Mouse (Mus musculus) B cell, adult 2 months (primary cell): ENCODE data around the gene 4930523C07Rik.

Source experiments
- DNase-seq, 2 experiments: peaks; one replicate each; pipeline ENCODE4 v3.0.0; 2022

The 4930523C07Rik gene

GRCm38 (mm10) chr1:160044237-160045021 is at the start of gene 4930523C07Rik:
TSS of gene 4930523C07Rik (plus strand) at chr1:160044382.
- DNase-seq, result peak; percentile 86 to 87

- DNase-seq, result no peak
Observed at GRCm38 (mm10) chr1:159997329-159997728, 46.9 kb upstream of the 4930523C07Rik start.

GRCm38 (mm10) chr1:159998349-159998748 is 45.8 kb upstream of the 4930523C07Rik start:
- peak; percentile 33 to 43 for DNase-seq

GRCm38 (mm10) chr1:159999232-159999631 is 45.0 kb upstream of the 4930523C07Rik start:
- peak in 1 of 2 experiments; percentile 30 for DNase-seq

- no peak for DNase-seq
Observed at GRCm38 (mm10) chr1:160005319-160005718, 38.9 kb upstream of the 4930523C07Rik start.

GRCm38 (mm10) chr1:160006919-160007588 is 37.1 kb upstream of the 4930523C07Rik start:
- DNase-seq, result no peak

- peak in 1 of 2 experiments; percentile 25 for DNase-seq
Observed at GRCm38 (mm10) chr1:160013042-160013441, 31.1 kb upstream of the 4930523C07Rik start.

- DNase-seq, result peak; percentile 63 to 64
Observed at GRCm38 (mm10) chr1:160024339-160024980, 19.7 kb upstream of the 4930523C07Rik start.

DNA sequence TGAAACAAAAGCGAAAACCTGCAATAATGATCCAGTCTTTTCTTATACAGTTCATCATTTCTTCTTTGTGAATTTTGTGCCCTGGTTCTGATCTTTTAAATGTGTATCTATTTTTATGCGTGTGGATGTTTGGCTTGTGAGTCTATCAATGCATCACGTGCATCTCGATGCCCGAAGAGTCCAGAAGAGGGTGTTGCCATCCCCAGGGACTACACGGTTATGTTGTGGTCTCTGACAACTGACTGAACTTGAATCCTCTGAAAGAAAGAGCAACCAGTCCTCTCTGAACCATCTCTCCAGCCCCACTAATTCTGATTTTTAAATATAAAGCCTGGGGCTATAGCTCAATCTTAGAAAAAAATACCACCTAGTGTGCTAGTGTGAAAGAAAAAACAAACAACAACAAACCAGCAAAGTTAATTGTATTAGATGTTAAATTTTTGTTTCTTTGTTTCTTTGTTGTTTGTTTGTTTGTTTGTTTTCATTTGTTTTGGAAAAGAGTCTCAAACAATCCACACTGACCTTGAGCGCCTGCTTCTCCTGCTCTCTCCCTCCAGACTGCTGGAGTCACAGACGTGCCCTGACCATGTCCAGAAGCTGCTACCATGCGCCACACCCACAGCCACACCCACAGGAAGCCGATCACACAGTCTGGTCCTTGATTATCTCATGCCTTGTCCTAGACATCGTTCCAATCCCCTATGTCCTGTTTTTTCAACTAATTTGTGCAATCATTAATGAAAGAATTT is 18.9 kb upstream of the 4930523C07Rik start:
- DNase-seq, result peak; percentile 76 to 81

GRCm38 (mm10) chr1:160025895-160026255 is 18.3 kb upstream of the 4930523C07Rik start:
- no peak for DNase-seq

DNA sequence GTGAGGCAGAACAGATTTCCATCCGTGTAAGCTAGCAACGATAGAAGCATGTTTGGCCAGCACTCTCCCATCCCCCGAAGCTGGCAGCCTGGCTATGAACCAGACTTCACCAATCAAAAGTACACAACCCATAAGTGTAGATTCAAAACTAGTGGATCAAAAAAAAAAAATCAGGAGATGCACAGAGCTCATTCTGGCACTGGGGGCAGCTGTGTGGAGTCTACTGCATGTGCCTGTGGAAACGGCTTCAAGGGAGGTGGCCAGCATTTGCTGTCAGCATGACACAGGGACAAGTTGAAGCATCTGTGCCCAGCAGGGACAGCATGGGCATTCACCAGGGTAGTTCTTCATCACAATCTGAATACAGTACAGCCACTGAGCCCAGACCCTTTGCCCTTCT is 16.2 kb upstream of the 4930523C07Rik start:
- DNase-seq, result no peak

- no peak for DNase-seq
Observed at GRCm38 (mm10) chr1:160033948-160034598, 10.1 kb upstream of the 4930523C07Rik start.

- no peak for DNase-seq
Observed at GRCm38 (mm10) chr1:160035561-160035960, 8.6 kb upstream of the 4930523C07Rik start.

GRCm38 (mm10) chr1:160036996-160037521 is 7.1 kb upstream of the 4930523C07Rik start:
- no peak for DNase-seq

GRCm38 (mm10) chr1:160039951-160040645 is 4.1 kb upstream of the 4930523C07Rik start:
- no peak for DNase-seq

DNA sequence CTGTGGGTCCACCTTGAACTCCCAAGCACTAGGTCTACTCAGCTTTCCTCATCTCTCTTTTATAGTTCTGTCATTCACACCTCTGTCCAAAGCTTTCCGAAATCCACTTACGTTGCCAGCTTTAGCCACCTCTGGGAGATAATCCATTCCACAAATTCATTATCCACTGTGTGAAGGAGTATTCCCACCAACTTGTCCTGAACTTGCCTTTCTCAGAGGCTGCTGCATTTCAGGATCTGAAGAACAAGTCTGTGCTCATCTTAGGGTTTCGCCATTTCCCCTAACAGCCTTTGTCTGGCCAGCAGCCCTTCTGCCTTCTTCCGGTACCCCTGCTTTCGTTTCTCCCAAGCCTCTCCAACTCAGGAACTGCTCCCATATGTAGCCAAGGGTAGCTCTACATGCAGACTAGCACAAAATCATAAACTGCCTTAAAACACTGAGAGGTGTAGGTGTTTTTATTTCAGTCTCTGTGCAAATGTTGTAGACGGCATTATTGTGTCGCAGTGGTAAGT is 2.9 kb upstream of the 4930523C07Rik start:
- no peak for DNase-seq

DNA sequence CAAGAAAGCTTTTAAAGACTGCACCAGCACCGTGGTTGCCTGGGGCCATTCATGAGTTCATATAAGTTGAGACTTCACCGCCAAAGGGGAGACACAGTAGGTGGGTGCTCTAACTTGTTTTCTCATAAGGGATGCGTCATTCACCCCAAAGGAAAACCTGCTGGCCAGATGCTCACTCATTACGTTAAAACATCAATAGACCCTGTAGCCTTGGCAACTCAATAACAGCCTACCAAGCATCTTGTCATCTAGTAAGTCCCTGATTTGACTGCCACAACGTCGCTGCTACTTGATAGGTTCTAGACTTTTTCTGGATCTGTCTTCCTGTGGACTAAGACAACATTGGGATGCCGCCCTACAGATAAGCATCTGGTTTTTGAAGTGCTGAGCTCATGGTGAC is 1.8 kb upstream of the 4930523C07Rik start:
- no peak for DNase-seq

DNA sequence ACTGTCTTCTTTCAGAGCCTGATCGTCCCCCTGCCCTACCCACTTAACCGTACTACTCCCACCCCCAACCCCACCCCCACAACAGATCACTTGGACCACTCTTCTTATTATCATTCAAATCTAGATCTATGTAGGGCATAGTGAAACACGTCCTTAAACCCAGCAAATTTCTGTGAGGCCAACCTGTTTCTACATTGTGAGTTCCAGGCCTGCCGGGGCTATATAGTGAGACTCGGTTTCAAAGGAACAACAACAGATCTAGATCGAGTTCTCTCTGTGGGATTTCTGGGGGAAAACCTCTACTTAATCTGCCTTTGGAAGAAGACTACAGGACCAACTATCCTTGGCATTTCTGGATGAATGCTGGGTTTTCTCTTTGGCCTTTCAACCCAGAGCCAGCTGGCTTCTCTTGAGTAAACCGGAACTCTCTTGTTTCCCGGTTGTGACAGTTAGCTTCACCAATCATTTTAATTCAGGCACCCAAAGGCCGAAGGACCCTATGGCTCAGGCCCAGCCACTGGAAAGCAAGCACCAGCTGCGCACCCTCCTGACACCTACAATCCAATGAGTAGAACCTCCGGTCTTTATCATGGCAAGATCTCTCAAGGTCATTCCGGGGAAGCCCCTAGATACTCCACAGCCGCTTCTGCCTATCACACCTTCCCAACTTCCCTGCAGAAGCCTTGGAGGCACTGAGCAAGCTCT is 759 bp upstream of the 4930523C07Rik start:
- DNase-seq, result no peak

GRCm38 (mm10) chr1:160045056-160045715 is 1.0 kb downstream of the 4930523C07Rik start:
- peak in 1 of 2 experiments; percentile 50 for DNase-seq

GRCm38 (mm10) chr1:160045971-160046370 is 1.8 kb downstream of the 4930523C07Rik start:
- DNase-seq, result no peak
